Mouse (Mus musculus) layer of hippocampus, postnatal 14 days (tissue): ENCODE measurements around the gene Gpatch2. TPM values are rescaled to one million over a fixed set of nuclear protein-coding genes. Genes with fewer than 3 reads are reported as not detected.

Experiments used
- DNase-seq, 2 experiments: peaks; one replicate each; pipeline ENCODE4 v3.0.0; 2021 to 2022; ENCODE audit warnings: low spot score in 2 of 2, mixed read lengths in 1 of 2
- long read RNA-seq, 2 experiments: library from polyadenylated mRNA; stranded (forward); transcript quantifications; one replicate each; pipeline ENCODE4 v2.0.0; 2021
- total RNA-seq, 2 experiments: library from RNA; stranded (reverse); gene quantifications; 2 replicates each; pipeline ENCODE4 v1.2.3; 2021

Gene Gpatch2
- 10 to 100 TPM; 21.1 to 23.1 TPM for total RNA-seq
- long read RNA-seq, experiment 1, full-length matches to known transcripts, result 5 of 9 reads
- long read RNA-seq, experiment 1, partial matches to known transcripts, result 3 of 9 reads
- long read RNA-seq, experiment 1, other reads (novel, unspliced or antisense), result 1 of 9 reads
- long read RNA-seq, experiment 2, full-length matches to known transcripts, result 5 of 13 reads
- long read RNA-seq, experiment 2, partial matches to known transcripts, result 3 of 13 reads
- long read RNA-seq, experiment 2, other reads (novel, unspliced or antisense), result 5 of 13 reads

DNA sequence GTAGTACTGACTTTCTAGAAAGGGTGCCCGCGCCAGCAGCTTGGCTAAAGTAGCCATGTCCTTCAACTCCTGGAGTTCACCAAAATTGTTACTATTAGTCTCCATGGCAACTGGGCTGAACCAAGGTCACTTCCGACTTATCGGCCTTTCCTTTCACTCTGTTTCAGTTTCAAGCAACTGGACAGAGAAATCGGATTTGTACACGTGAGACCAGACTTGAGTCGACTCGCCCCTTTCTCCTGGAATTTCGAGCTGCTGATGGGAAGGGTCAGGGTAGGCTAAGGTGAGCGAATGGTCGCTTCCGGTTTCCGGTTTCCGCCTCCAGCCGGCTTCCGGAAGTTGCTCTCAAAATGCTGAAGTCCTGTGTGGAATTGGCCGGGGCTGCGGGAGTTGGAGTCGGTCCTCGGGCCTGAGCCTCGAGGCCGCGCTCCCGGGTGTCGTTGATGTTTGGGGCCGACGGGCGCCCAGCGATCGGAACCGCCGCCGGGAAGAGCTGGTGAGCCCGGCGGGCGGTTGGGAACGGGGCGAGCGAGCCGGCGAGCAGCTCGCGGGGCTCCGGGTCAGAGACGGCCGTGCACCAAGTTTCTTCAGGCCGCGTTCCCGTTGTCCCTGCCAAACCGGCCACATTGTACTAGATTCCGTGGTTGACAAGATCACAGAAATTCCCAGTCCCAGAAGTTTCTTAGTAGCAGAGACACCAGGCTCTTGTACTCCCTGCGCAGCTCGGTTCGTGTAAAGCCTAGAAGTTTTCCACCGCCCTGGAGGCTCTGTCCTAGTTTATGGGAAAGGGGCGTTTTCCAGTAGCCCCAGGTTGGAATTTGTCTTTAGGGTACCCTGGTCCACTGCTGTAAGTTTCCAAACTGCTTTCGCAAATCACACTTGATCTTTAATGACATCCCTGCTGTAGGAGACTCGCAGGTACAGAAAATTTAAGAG is at the start of gene Gpatch2, which contains the start of gene Spata17:
TSS of gene Gpatch2 (plus strand) at position 328 of the 936 bp plus-strand sequence.
TSS of gene Spata17 (minus strand) at position 285 of the 936 bp plus-strand sequence.
- DNase-seq, result peak; percentile 78 to 79

- no peak for DNase-seq
Observed at GRCm38 (mm10) chr1:187169646-187170045, 45.7 kb upstream of the Gpatch2 start.

DNA sequence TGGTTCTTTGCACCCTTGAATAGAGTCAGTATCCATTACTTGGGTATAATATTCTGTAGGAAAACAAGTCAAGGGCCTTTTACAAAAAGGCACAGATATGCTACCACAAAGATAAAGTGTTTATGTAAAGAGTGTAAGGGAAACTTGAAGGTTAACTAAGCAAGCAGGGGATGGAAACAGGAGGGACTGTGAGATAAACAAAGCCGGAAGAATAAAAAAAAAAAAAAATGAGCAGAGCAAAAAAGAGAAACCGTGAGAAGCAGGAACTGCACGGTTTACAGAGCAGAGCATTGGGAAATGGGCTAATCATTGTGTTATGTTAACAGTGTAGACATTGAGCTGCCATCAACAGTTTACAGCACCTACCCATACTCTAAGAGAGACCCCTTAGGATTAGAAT is 44.9 kb upstream of the Gpatch2 start:
- DNase-seq, result no peak

- DNase-seq, result no peak
Observed at GRCm38 (mm10) chr1:187175991-187176390, 39.3 kb upstream of the Gpatch2 start.

GRCm38 (mm10) chr1:187178546-187178945 is 36.8 kb upstream of the Gpatch2 start:
- no peak for DNase-seq

GRCm38 (mm10) chr1:187205506-187205905 is 9.8 kb upstream of the Gpatch2 start:
- no peak for DNase-seq

DNA sequence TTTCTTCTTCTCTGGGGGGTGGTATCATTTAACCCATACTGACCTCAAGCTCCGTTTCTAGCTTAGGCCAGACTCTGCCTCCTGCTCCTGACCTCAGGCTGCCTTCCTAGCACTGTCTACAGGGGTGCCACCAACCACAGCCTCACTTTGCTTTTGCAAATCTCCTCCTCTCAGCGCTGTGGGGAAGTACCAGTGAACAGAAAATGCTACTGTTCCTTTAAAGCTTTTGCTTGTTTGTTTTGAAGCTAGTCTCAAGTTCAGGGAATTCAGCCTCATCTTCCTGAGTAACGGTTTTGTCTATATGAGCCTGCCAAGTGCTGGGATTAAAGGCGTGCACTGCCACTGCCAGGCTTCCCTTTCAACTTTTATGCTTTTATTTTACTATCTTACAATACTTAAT is 5.8 kb upstream of the Gpatch2 start:
- no peak for DNase-seq

DNA sequence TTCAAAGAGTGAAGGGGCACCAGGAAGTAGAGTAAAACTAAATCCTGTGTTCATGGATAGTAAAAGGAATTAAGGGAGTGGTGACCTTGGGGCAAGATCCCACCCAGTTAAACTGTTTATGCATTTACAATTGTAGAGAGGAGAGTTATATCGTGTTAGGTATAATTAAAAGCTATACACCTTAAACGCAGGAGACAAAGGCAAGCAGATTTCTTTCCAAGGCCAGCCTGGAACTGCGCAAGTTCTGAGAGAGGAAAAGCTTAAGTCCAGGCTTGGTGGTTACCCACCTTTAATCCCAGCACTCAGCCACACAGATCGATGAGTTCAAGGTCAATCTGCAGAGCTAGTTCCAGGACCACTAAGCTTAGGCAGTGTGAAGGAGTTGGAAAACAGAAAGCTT is 4.6 kb upstream of the Gpatch2 start:
- DNase-seq, result no peak

GRCm38 (mm10) chr1:187216620-187217410 is 1.5 kb downstream of the Gpatch2 start:
- no peak for DNase-seq

DNA sequence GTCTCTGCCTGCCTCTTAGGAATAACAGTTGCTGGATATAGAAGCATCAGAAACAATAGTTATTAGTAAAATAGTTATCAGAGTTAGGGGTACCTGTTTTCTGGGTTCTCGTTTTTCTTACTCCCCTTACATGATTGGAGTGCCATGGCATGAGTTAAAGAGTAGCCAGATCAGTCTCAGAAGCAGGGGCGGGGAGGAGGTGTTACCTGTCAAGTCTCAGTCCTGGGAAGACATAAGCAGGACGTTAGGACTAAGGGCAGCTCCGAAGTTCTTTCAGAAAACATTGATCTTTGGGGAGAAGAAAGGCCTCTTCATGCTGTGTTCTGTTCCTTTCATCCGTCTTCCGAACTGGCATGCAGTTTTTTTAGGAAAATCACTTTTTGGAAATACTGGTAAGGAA is 5.4 kb downstream of the Gpatch2 start:
- no peak for DNase-seq

DNA sequence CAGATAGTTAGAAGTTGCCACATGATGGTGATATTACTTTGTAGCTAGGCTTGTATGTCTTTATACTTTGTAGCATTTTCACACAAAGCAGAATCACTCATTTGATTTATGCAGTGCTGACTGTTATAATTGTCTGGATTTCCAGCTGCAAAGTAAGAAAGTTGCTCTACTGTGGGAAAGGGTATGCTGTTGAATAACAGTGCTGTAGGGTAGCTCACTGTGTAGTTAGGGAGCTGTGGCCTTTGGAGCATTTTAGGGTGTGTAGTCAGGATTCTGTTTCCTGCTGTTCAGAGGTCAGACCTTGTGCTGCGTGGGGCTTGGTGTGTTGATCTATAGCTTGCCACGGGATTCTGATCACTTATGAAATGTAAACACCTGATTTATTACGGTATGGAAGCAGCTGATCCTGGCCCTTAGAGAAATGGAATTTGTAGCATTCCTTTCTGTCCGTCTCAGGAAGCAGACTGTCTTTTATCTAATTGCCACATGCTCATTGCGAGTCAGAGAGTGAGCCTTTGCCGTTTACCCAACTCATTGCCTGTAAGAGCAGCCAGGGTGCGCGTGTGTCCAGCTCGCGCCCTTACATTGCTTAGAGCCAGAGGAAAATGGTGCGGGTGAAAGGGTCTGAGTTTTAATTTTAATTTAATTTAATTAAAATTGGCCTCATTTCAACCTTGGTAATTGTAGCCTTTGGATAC is 11.2 kb downstream of the Gpatch2 start:
- DNase-seq, result no peak

GRCm38 (mm10) chr1:187228414-187229146 is 13.3 kb downstream of the Gpatch2 start:
- no peak for DNase-seq

DNA sequence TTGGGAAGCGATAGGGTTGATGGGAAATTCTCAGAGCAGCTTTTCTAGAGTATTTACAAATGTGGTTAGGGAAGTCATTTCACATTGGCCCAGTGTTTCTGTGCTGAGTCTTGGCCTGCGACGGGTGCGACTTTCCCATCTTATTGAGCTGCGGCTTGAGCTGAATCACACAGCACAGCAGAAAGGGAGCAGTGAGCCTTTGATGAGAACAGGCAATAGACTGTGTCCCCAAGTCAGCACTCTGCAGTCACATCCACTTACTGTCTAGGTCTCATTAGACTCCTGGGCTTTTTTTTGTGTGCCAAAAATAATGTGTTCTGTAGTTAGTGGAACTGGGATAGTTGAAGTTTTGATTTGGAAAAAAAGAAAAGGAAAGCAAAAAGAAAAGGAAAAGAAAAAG is 14.9 kb downstream of the Gpatch2 start:
- DNase-seq, result no peak

- no peak for DNase-seq
Observed at GRCm38 (mm10) chr1:187232196-187232955, 17.1 kb downstream of the Gpatch2 start.

DNA sequence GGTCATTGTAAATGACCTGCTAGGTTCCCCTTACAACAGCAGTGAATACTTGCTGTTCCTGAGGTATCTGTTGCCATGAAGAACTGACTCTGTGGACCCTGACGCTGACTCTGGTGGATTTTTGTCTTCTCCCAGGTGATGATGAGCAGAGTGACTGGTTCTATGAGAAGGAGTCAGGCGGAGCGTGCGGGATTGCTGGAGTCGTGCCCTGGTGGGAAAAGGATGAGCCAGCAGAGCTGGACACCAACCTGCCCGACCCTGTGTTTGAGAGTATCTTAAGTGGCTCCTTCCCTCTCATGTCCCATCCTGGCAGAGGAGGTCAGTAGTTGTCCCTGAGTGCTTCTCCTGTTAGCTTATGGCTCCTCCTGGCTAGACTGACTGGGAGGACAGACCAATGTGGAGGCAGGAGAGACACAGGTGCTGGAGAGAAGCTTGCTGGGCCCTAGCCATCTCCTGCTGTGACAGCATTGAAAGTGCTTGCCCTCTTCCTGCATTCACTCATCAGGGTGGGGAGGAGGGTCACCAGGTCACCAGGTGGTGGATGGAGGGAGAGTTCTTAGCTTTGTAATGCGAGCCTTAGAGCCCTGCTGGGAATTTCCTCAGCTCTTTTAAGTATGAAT is 17.8 kb downstream of the Gpatch2 start:
- no peak for DNase-seq

- DNase-seq, result no peak
Observed at GRCm38 (mm10) chr1:187235161-187235560, 19.9 kb downstream of the Gpatch2 start.

GRCm38 (mm10) chr1:187236296-187236695 is 21.0 kb downstream of the Gpatch2 start:
- no peak for DNase-seq

DNA sequence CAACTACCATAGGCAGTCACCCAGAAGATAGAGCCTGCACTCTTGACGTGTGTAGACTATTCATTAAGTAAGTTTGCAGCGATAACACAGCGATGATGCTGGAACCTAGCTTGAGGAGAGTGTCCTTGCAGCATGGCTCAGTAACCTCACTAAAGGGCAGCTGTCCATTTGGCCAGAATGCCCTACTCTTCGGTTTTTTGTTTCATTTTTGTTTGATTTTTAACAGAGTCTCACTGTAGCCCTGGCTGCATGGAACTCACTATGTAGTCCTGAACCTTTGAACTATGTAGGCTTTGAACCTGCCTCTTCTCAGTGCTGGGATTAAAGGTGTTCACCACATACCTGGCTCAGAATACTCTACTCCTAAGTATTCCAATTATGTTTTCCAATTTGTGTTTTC is 22.8 kb downstream of the Gpatch2 start:
- no peak for DNase-seq

- no peak for DNase-seq
Observed at GRCm38 (mm10) chr1:187240304-187240703, 25.0 kb downstream of the Gpatch2 start.
